10 mouse cellular contexts compared by ENCODE assay signal in genomic region chr1:133059592-133059991, GRCm38 (mm10).
"Had no signal": no experiment of that assay in that cellular context is flagged by ENCODE, and none has a peak within 500 bp of the region (broad histone marks: within the 10 kb centered on the region; RNA-seq: fewer than 3 reads in every experiment).

No protein-coding gene starts in this region.

- H3K27ac ChIP-seq: kidney, embryonic 15.5 days; limb, embryonic 13.5 days; liver, embryonic 15.5 days; midbrain, embryonic 13.5 days had no signal

- H3K4me3 ChIP-seq: kidney, embryonic 15.5 days; limb, embryonic 13.5 days; liver, embryonic 15.5 days; midbrain, embryonic 13.5 days had no signal

- ATAC-seq: midbrain, embryonic 13.5 days had no signal

- H3K9me3 ChIP-seq: limb, embryonic 13.5 days; liver, embryonic 15.5 days; midbrain, embryonic 13.5 days had no signal

- H3K27me3 ChIP-seq: kidney, embryonic 15.5 days; limb, embryonic 13.5 days; liver, embryonic 15.5 days; midbrain, embryonic 13.5 days had no signal

- DNase-seq: kidney, adult 2 months; kidney, postnatal 14 days; layer of hippocampus, postnatal 36 days; right cerebral cortex, postnatal 14 days; thymus, adult 18-20 months; thymus, postnatal 14 days had no signal

- H3K36me3 ChIP-seq: liver, embryonic 15.5 days had no signal
